Mouse (Mus musculus) ovary, postnatal 14 days (tissue): Measurements from ENCODE around the gene 4930558K02Rik.

Experiments used
- DNase-seq: peaks from one replicate; pipeline ENCODE4 v3.0.0; 2022; ENCODE audit warnings: low spot score

The 4930558K02Rik gene

GRCm38 (mm10) chr1:161951009-161951779, 28.2 kb downstream of the 4930558K02Rik start:
- no peak for DNase-seq

GRCm38 (mm10) chr1:161942082-161942481, 37.4 kb downstream of the 4930558K02Rik start:
- DNase-seq: no peak

GRCm38 (mm10) chr1:161932286-161932685, 47.1 kb downstream of the 4930558K02Rik start:
- DNase-seq: no peak

- no peak for DNase-seq
Measured at GRCm38 (mm10) chr1:161931817-161932216, 47.6 kb downstream of the 4930558K02Rik start.

GRCm38 (mm10) chr1:161931313-161931712, 48.1 kb downstream of the 4930558K02Rik start:
- DNase-seq: no peak

GRCm38 (mm10) chr1:161927976-161928375, 51.5 kb downstream of the 4930558K02Rik start:
- DNase-seq: no peak

- no peak for DNase-seq
Measured at GRCm38 (mm10) chr1:161925281-161925805, 54.1 kb downstream of the 4930558K02Rik start.

- no peak for DNase-seq
Measured at GRCm38 (mm10) chr1:161924321-161924720, 55.1 kb downstream of the 4930558K02Rik start.

- no peak for DNase-seq
Measured at GRCm38 (mm10) chr1:161921928-161922327, 57.5 kb downstream of the 4930558K02Rik start.

- no peak for DNase-seq
Measured at GRCm38 (mm10) chr1:161920475-161921454, 58.7 kb downstream of the 4930558K02Rik start.

- no peak for DNase-seq
Measured at GRCm38 (mm10) chr1:161919594-161919993, 59.8 kb downstream of the 4930558K02Rik start.

- no peak for DNase-seq
Measured at GRCm38 (mm10) chr1:161918682-161919372, 60.6 kb downstream of the 4930558K02Rik start.

- DNase-seq: no peak
Measured at GRCm38 (mm10) chr1:161917940-161918484, 61.4 kb downstream of the 4930558K02Rik start.

- no peak for DNase-seq
Measured at GRCm38 (mm10) chr1:161916036-161916435, 63.4 kb downstream of the 4930558K02Rik start.

GRCm38 (mm10) chr1:161913648-161913984, 65.8 kb downstream of the 4930558K02Rik start:
- DNase-seq: no peak

GRCm38 (mm10) chr1:161912940-161913647, 66.3 kb downstream of the 4930558K02Rik start:
- DNase-seq: peak; percentile 9

- DNase-seq: no peak
Measured at GRCm38 (mm10) chr1:161909074-161909473, 70.4 kb downstream of the 4930558K02Rik start.

- DNase-seq: no peak
Measured at GRCm38 (mm10) chr1:161907795-161908457, 71.5 kb downstream of the 4930558K02Rik start.

- no peak for DNase-seq
Measured at GRCm38 (mm10) chr1:161907111-161907510, 72.3 kb downstream of the 4930558K02Rik start.

GRCm38 (mm10) chr1:161902692-161903452, 76.6 kb downstream of the 4930558K02Rik start:
- no peak for DNase-seq
